Mouse (Mus musculus): ENCODE measurements around the gene Fmn2. TPM values are rescaled to one million over a fixed set of nuclear protein-coding genes. Genes with fewer than 3 reads are reported as not detected.

Gene Fmn2
- polyA plus RNA-seq, 1 experiment from 2014 or later: 14.5 TPM

GRCm38 (mm10) chr1:174594989-174595388 is 93.4 kb downstream of the Fmn2 start:
- H3K9me3 ChIP-seq (ENCODE audit: control insufficient read depth, low read length): no peaks in the 10 kb centered on the region
- H3K4me3 ChIP-seq (ENCODE audit: low read depth, low read length): no peak overlapping the region
- H3K4me1 ChIP-seq (ENCODE audit: control insufficient read depth, insufficient read depth, low read length): no peaks in the 10 kb centered on the region
- no peak overlapping the region for H3K27ac ChIP-seq (ENCODE audit: low read depth, low read length)
- WGBS: 11% methylated on average over 4 of the region's 4 CpGs
- H3K4me2 ChIP-seq (ENCODE audit: low read depth, low read length): no peak overlapping the region
- H3K27me3 ChIP-seq (ENCODE audit: control insufficient read depth, insufficient read depth, low read length): no peaks in the 10 kb centered on the region
- no peak overlapping the region for H3K9ac ChIP-seq (replicated peaks; ENCODE audit: low read depth, low read length)
- no peaks in the 10 kb centered on the region for H3K36me3 ChIP-seq (ENCODE audit: control insufficient read depth, insufficient read depth, low read length)
- peak; percentile 73; the same call in 1 of the 2 replicates for ATAC-seq (ENCODE audit: low read depth)

DNA sequence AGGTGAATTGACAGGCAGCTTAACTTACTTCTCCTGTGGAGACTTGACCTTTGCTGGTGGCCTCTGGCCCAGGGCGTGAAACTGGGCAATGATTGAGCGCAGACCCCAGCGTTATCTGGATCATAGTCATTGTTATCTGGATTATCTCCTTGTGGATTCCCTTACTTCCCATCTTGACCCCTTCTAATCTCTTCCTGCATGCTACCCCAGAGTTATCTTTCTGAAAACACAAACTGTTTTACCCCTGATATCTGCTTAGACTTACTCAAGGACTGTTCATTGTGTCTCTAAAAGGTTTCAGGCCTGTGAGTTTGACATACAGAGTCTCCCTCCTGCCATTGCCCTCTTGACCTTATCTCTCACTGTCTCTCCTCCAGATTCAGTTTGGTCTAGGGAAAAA is 95.9 kb downstream of the Fmn2 start:
- no peak overlapping the region for H3K4me3 ChIP-seq (ENCODE audit: low read depth, low read length)
- H3K4me1 ChIP-seq (ENCODE audit: control insufficient read depth, insufficient read depth, low read length): no peaks in the 10 kb centered on the region
- 96% methylated on average over 3 of the region's 3 CpGs for WGBS
- no peaks in the 10 kb centered on the region for H3K36me3 ChIP-seq (ENCODE audit: control insufficient read depth, insufficient read depth, low read length)
- no peak overlapping the region for H3K27ac ChIP-seq (ENCODE audit: low read depth, low read length)
- H3K9me3 ChIP-seq (ENCODE audit: control insufficient read depth, low read length): no peaks in the 10 kb centered on the region
- no peak overlapping the region for H3K9ac ChIP-seq (replicated peaks; ENCODE audit: low read depth, low read length)
- H3K27me3 ChIP-seq (ENCODE audit: control insufficient read depth, insufficient read depth, low read length): no peaks in the 10 kb centered on the region
- no peak for ATAC-seq (ENCODE audit: low read depth)
- no peak overlapping the region for H3K4me2 ChIP-seq (ENCODE audit: low read depth, low read length)

DNA sequence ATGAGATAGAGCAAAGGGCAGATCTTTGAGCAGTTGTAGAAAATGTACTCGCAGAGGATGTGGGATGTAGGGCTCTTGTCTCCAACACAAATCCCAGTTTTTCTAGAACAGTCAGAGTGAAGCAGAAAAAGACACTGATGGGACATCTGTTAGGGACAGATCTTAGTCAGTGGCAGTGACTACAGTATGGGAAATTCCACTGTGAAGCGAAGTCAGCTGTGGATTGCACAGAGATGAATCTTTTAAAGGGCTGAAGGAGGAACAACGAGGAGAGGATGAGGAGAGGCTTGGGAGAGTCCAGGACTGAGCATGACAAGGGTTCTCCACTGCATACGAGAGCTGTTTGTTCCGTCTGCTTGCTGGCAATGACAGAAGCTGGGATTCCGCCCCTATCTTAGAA is 96.6 kb downstream of the Fmn2 start:
- H3K9ac ChIP-seq (replicated peaks; ENCODE audit: low read depth, low read length): no peak overlapping the region
- no peak overlapping the region for H3K4me3 ChIP-seq (ENCODE audit: low read depth, low read length)
- no peak overlapping the region for H3K4me2 ChIP-seq (ENCODE audit: low read depth, low read length)
- no peaks in the 10 kb centered on the region for H3K4me1 ChIP-seq (ENCODE audit: control insufficient read depth, insufficient read depth, low read length)
- H3K27me3 ChIP-seq (ENCODE audit: control insufficient read depth, insufficient read depth, low read length): no peaks in the 10 kb centered on the region
- H3K9me3 ChIP-seq (ENCODE audit: control insufficient read depth, low read length): no peaks in the 10 kb centered on the region
- H3K36me3 ChIP-seq (ENCODE audit: control insufficient read depth, insufficient read depth, low read length): no peaks in the 10 kb centered on the region
- WGBS: 94% methylated on average over 6 of the region's 6 CpGs
- no peak for ATAC-seq (ENCODE audit: low read depth)
- no peak overlapping the region for H3K27ac ChIP-seq (ENCODE audit: low read depth, low read length)

DNA sequence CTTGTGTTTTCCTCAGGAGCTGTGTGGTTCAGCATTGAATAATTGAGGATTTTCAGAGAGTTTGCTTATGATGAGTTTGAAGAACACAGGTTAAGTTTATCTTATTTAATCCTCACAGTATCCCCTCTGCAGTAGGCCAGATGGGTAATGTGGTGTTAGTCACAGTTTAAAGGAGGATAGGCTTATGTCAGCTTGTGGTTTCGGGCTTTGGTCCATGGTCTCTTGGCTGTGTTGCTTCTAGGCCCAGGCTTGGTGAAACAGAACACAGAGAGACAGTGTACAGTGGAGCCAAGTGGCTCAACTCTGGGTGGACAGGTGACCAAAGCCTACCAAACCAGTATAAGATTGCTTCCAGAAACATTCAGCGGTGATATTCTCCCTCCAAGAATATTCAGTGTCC is 98.4 kb downstream of the Fmn2 start:
- no peak overlapping the region for H3K27ac ChIP-seq (ENCODE audit: low read depth, low read length)
- H3K4me3 ChIP-seq (ENCODE audit: low read depth, low read length): no peak overlapping the region
- H3K36me3 ChIP-seq (ENCODE audit: control insufficient read depth, insufficient read depth, low read length): no peaks in the 10 kb centered on the region
- whole genome bisulfite sequencing: 98% methylated on average over 2 of the region's 2 CpGs
- no peak for ATAC-seq (ENCODE audit: low read depth)
- no peak overlapping the region for H3K9ac ChIP-seq (replicated peaks; ENCODE audit: low read depth, low read length)
- H3K4me2 ChIP-seq (ENCODE audit: low read depth, low read length): no peak overlapping the region
- H3K9me3 ChIP-seq (ENCODE audit: control insufficient read depth, low read length): no peaks in the 10 kb centered on the region
- no peaks in the 10 kb centered on the region for H3K4me1 ChIP-seq (ENCODE audit: control insufficient read depth, insufficient read depth, low read length)
- no peaks in the 10 kb centered on the region for H3K27me3 ChIP-seq (ENCODE audit: control insufficient read depth, insufficient read depth, low read length)

DNA sequence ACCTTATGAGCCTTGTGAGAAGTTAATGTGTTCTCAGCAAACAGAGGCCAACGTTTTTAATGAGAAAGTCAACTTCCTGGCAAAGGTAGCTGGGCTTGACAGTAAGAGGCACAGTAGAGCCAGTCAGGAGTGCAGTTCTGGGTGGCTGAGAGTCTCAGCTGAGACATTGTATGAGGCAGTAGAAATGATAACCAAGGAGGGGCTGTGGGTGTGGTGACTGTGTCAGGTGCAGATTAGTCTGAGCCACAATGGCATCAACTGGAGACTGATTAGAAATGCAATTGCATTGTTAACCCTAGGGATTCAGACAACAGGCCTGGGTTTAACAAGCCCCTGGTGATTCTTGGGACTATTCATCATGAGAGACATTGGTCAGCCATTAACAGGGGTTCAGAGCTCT is 99.0 kb downstream of the Fmn2 start:
- Histone ChIP-seq H3K4me2 (ENCODE audit: low read depth, low read length) (no peak overlapping the region), H3K27ac (ENCODE audit: low read depth, low read length) (no peak overlapping the region), H3K4me3 (ENCODE audit: low read depth, low read length) (no peak overlapping the region), H3K36me3 (ENCODE audit: control insufficient read depth, insufficient read depth, low read length) (no peaks in the 10 kb centered on the region), H3K27me3 (ENCODE audit: control insufficient read depth, insufficient read depth, low read length) (no peaks in the 10 kb centered on the region), H3K9ac (replicated peaks; ENCODE audit: low read depth, low read length) (no peak overlapping the region), H3K4me1 (ENCODE audit: control insufficient read depth, insufficient read depth, low read length) (no peaks in the 10 kb centered on the region), H3K9me3 (ENCODE audit: control insufficient read depth, low read length) (no peaks in the 10 kb centered on the region)
- ATAC-seq (ENCODE audit: low read depth): no peak
- 40% methylated on average over 1 of the region's 1 CpGs for WGBS

DNA sequence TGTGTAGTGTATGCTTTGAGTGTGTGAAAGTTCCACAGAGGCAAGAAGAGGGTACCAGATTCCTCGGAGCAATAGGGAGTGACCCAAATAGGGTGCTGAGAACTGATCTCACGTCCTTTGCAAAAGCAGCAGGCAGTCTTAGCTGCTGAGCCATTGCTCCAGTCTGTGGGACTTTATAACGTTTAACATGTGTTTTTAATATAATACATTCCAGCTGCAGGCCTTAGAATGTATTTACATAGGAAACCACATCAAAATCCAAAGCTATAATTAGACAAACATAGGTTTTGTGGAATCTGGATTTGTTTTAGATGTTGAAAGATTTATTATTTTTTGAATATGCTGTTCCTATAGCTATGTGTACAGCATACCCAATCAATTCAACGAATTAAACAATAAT is 115.7 kb downstream of the Fmn2 start:
- Histone ChIP-seq H3K9ac (replicated peaks; ENCODE audit: low read depth, low read length) (no peak overlapping the region), H3K9me3 (ENCODE audit: control insufficient read depth, low read length) (no peaks in the 10 kb centered on the region), H3K27me3 (ENCODE audit: control insufficient read depth, insufficient read depth, low read length) (no peaks in the 10 kb centered on the region), H3K4me1 (ENCODE audit: control insufficient read depth, insufficient read depth, low read length) (no peaks in the 10 kb centered on the region), H3K36me3 (ENCODE audit: control insufficient read depth, insufficient read depth, low read length) (peaks cover 5% of the 10 kb centered on the region; the same call in 1 of the 2 replicates), H3K4me2 (ENCODE audit: low read depth, low read length) (no peak overlapping the region), H3K4me3 (ENCODE audit: low read depth, low read length) (no peak overlapping the region), H3K27ac (ENCODE audit: low read depth, low read length) (no peak overlapping the region)
- no peak for ATAC-seq (ENCODE audit: low read depth)
- WGBS: 75% methylated on average over 4 of the region's 4 CpGs

DNA sequence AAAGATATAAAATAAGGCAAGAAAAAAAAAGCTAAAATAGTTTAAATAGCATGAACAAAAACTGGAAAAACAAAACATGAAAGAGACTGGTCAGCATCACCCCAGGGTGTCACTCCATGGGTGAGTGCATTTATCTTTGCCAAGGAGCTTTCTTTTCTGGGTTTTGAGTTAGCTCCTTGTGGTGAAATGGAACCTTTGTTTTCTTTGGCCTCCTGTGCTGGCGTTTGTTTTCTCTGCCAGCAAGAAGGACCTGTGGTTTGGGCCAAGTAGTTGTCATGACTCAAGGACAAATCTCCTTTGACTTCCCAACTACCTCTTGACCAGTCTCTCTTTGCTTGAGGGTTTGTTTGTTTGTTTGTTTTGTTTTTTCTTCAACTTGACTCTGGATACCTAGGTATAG is 119.9 kb downstream of the Fmn2 start:
- Histone ChIP-seq H3K27ac (ENCODE audit: low read depth, low read length) (no peak overlapping the region), H3K27me3 (ENCODE audit: control insufficient read depth, insufficient read depth, low read length) (no peaks in the 10 kb centered on the region), H3K4me2 (ENCODE audit: low read depth, low read length) (no peak overlapping the region), H3K9ac (replicated peaks; ENCODE audit: low read depth, low read length) (no peak overlapping the region), H3K4me3 (ENCODE audit: low read depth, low read length) (no peak overlapping the region), H3K4me1 (ENCODE audit: control insufficient read depth, insufficient read depth, low read length) (no peaks in the 10 kb centered on the region), H3K36me3 (ENCODE audit: control insufficient read depth, insufficient read depth, low read length) (no peaks in the 10 kb centered on the region), H3K9me3 (ENCODE audit: control insufficient read depth, low read length) (no peaks in the 10 kb centered on the region)
- ATAC-seq (ENCODE audit: low read depth): no peak
- 47% methylated on average over 1 of the region's 1 CpGs for WGBS

DNA sequence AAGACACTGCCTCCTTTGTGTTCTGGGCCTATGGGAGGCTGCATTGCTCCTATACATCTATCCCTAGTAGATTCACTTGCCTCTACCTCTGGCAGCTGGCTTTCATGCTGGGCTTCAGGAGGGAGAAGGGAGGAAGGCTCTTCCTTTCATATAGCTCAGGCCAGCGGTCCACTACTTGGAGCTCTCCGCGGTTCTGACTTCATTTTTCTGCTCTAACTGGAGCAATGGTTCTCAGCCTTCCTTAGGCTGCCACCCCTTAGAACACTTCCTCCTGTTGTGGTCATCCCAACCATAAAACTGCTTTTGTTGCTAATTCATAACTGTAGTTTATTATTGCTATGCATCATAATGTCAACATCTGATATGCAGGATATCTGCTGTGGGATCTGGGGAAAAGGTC is 121.4 kb downstream of the Fmn2 start:
- H3K4me3 ChIP-seq (ENCODE audit: low read depth, low read length): no peak overlapping the region
- H3K4me2 ChIP-seq (ENCODE audit: low read depth, low read length): no peak overlapping the region
- no peaks in the 10 kb centered on the region for H3K27me3 ChIP-seq (ENCODE audit: control insufficient read depth, insufficient read depth, low read length)
- no peaks in the 10 kb centered on the region for H3K4me1 ChIP-seq (ENCODE audit: control insufficient read depth, insufficient read depth, low read length)
- no peaks in the 10 kb centered on the region for H3K9me3 ChIP-seq (ENCODE audit: control insufficient read depth, low read length)
- H3K27ac ChIP-seq (ENCODE audit: low read depth, low read length): no peak overlapping the region
- H3K9ac ChIP-seq (replicated peaks; ENCODE audit: low read depth, low read length): no peak overlapping the region
- no peak for ATAC-seq (ENCODE audit: low read depth)
- WGBS: 33% methylated on average over 3 of the region's 3 CpGs
- H3K36me3 ChIP-seq (ENCODE audit: control insufficient read depth, insufficient read depth, low read length): no peaks in the 10 kb centered on the region

DNA sequence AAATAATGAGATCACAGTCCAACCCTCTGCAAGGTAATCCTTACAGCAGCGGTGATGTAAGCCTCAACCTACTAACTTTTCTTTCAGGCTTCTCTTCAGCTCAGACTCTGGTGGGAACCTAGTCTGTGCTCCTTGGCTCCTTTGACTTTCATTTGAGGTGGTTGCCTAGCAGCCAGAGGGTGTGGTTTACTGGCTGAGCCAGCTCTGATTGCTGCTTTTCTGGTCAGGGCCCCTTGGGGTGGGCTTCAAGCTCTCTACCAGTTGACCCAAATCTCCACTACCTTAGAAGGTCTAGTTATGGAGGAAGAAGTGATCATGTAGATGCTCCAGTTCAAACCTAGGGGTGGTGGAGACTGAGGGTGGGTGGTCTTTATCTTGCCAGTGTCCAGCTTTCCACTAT is 128.4 kb downstream of the Fmn2 start:
- Histone ChIP-seq H3K4me2 (ENCODE audit: low read depth, low read length) (no peak overlapping the region), H3K9me3 (ENCODE audit: control insufficient read depth, low read length) (no peaks in the 10 kb centered on the region), H3K4me1 (ENCODE audit: control insufficient read depth, insufficient read depth, low read length) (no peaks in the 10 kb centered on the region), H3K27me3 (ENCODE audit: control insufficient read depth, insufficient read depth, low read length) (no peaks in the 10 kb centered on the region), H3K27ac (ENCODE audit: low read depth, low read length) (no peak overlapping the region), H3K36me3 (ENCODE audit: control insufficient read depth, insufficient read depth, low read length) (no peaks in the 10 kb centered on the region), H3K4me3 (ENCODE audit: low read depth, low read length) (no peak overlapping the region), H3K9ac (replicated peaks; ENCODE audit: low read depth, low read length) (no peak overlapping the region)
- ATAC-seq (ENCODE audit: low read depth): no peak
- 79% methylated on average over 1 of the region's 1 CpGs for WGBS

GRCm38 (mm10) chr1:174636291-174636690 is 134.7 kb downstream of the Fmn2 start:
- H3K4me2 ChIP-seq (ENCODE audit: low read depth, low read length): no peak overlapping the region
- H3K4me1 ChIP-seq (ENCODE audit: control insufficient read depth, insufficient read depth, low read length): no peaks in the 10 kb centered on the region
- no peak overlapping the region for H3K27ac ChIP-seq (ENCODE audit: low read depth, low read length)
- H3K9me3 ChIP-seq (ENCODE audit: control insufficient read depth, low read length): no peaks in the 10 kb centered on the region
- no peaks in the 10 kb centered on the region for H3K36me3 ChIP-seq (ENCODE audit: control insufficient read depth, insufficient read depth, low read length)
- H3K27me3 ChIP-seq (ENCODE audit: control insufficient read depth, insufficient read depth, low read length): no peaks in the 10 kb centered on the region
- WGBS: 95% methylated on average over 4 of the region's 4 CpGs
- no peak overlapping the region for H3K4me3 ChIP-seq (ENCODE audit: low read depth, low read length)
- no peak; the same call in 1 of the 2 replicates for ATAC-seq (ENCODE audit: low read depth)
- H3K9ac ChIP-seq (replicated peaks; ENCODE audit: low read depth, low read length): no peak overlapping the region
